Mouse (Mus musculus) kidney, postnatal 0 days (tissue): Measurements from ENCODE around the gene Eipr1. TPM values are rescaled to one million over a fixed set of nuclear protein-coding genes. Genes with fewer than 3 reads are reported as not detected.

ENCODE experiments used
- ATAC-seq: fragments of 200-750 bp; cut with Nextera tagmentation; replicated peaks from 2 replicates; pipeline ENCODE4 v1.8.0; 2017; ENCODE audit warnings: low read depth, moderate number of reproducible peaks, moderate TSS enrichment, moderate library complexity; ENCODE audit not compliant: low FRiP score
- DNase-seq: peaks from one replicate; pipeline ENCODE4 v3.0.0-alpha.2; 2016; ENCODE audit warnings: low spot score
- H3K27ac ChIP-seq: fragments of 300-500 bp; sonication (generic); 2 replicates; pipeline ENCODE4 v1.5.1; 2014; ENCODE audit warnings: mild to moderate bottlenecking
- H3K27me3 ChIP-seq: fragments of 300-500 bp; sonication (generic); 2 replicates; pipeline ENCODE4 v1.6.1; 2014; ENCODE audit warnings: low read length, mixed read lengths; ENCODE audit not compliant: insufficient read depth
- H3K36me3 ChIP-seq: fragments of 300-500 bp; sonication (generic); 2 replicates; pipeline ENCODE4 v1.6.1; 2014; ENCODE audit warnings: low read length, mixed read lengths; ENCODE audit not compliant: insufficient read depth
- H3K4me1 ChIP-seq: fragments of 300-500 bp; sonication (generic); replicated peaks from 2 replicates; pipeline ENCODE4 v1.6.1; 2014; ENCODE audit warnings: antibody characterized with exemption, low read length, mixed read lengths; ENCODE audit not compliant: insufficient read depth
- H3K4me2 ChIP-seq: fragments of 300-500 bp; sonication (generic); 2 replicates; pipeline ENCODE4 v1.6.1; 2014; ENCODE audit warnings: mild to moderate bottlenecking, low read length, moderate library complexity, mixed read lengths
- H3K4me3 ChIP-seq: fragments of 300-500 bp; sonication (generic); replicated peaks from 2 replicates; pipeline ENCODE4 v1.5.1; 2014; ENCODE audit warnings: low read depth, low read length
- H3K9ac ChIP-seq: fragments of 300-500 bp; sonication (generic); 2 replicates; pipeline ENCODE4 v1.6.1; 2014; ENCODE audit warnings: low read depth, low read length
- H3K9me3 ChIP-seq: fragments of 300-500 bp; sonication (generic); replicated peaks from 2 replicates; pipeline ENCODE4 v1.6.1; 2016; ENCODE audit warnings: low read length, inconsistent platforms, mixed read lengths
- CTCF ChIP-seq: IDR thresholded peaks from 2 replicates; pipeline ENCODE4 v1.5.1; 2016; ENCODE audit warnings: antibody characterized with exemption, low read depth, mild to moderate bottlenecking, moderate library complexity
- WGBS: fragments of 180-500 bp; shearing (Covaris S2); extraction: QIAGEN DNeasy Blood & Tissue Kit; methylation state at CpG from one replicate; pipeline ENCODE4 v1.1.7; 2014; 5-methylcytosine and 5-hydroxymethylcytosine counted together
- polyA plus RNA-seq: library from polyadenylated mRNA; unstranded; fragments of >200 nt; fragmentation: Nextera tagmentation; extraction: Ambion mirVana; gene quantifications from 2 replicates; pipeline ENCODE4 v1.2.1, GENCODE M21; 2015

The Eipr1 gene
- polyA plus RNA-seq, 1 experiment from 2014 or later: 35.3 TPM

DNA sequence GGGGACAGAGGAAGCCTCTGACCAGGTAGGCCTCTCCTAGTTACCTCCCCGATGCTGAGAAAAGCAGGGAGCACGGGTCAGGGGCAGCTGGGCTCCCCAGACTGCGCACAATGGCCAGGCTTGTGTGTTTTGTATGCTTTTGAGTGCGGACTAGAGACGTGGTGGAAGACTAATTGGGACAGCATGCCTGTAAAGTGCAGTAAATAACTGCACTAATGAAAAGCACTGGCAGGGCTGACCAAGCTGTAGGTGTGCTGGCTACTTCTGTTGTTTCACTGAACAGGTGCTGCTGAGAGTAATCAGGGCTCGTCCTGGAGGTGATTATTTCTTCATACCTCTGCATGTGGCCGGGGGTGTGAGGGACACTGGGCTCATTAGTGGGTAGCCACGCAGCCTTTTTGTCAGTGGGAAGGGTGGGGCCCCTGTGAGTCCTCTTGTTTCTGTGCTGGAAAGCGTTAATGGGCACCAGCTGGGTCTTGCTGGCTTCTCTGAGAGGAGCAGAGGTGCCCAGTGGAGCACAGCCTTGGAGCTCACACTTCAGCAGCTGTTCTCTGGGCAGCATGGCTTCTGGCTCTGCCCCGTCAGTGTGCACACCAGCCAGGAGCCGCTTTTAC, 48.3 kb downstream of the Eipr1 start:
- ATAC-seq (peak; percentile 57; the same call in 1 of the 2 replicates), DNase-seq (no peak)
- Histone ChIP-seq H3K27me3 (no peaks in the 10 kb centered on the region), H3K4me1 (peaks cover 7% of the 10 kb centered on the region; the same call in 1 of the 2 replicates), H3K9me3 (no peaks in the 10 kb centered on the region; the same call in 1 of the 2 replicates), H3K4me3 (no peak overlapping the region), H3K4me2 (no peak overlapping the region), H3K36me3 (no peaks in the 10 kb centered on the region), H3K27ac (no peak overlapping the region), H3K9ac (no peak overlapping the region)
- no peak for TF ChIP-seq CTCF
- WGBS: 56% methylated on average over 11 of the region's 11 CpGs

DNA sequence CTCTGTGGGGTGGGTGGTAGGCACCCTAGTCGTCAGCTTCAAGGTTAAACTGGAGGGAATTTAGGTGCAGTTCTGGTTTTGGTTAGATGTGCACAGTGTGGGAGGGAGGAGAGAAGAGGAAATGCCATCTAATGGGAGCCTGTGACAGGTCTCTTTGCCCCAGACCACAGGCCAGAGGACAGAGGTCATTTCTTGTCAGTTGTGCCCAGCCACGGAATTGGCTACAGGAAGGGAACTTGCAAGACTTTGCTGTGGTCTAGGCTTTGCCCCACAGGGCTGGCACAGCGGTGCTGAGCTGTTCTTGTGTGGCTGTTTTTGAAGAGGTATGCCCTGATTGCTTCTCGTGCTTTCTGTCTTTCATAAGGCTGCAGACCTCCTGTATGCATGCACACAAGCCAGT, 48.8 kb downstream of the Eipr1 start:
- DNase-seq: no peak
- Histone ChIP-seq H3K4me1 (peaks cover 9% of the 10 kb centered on the region; the same call in 1 of the 2 replicates), H3K27me3 (no peaks in the 10 kb centered on the region), H3K9me3 (no peaks in the 10 kb centered on the region; the same call in 1 of the 2 replicates), H3K9ac (no peak overlapping the region), H3K27ac (no peak overlapping the region), H3K4me3 (no peak overlapping the region), H3K36me3 (no peaks in the 10 kb centered on the region), H3K4me2 (no peak overlapping the region)
- ATAC-seq: no peak
- WGBS: 48% methylated on average over 4 of the region's 4 CpGs
- TF ChIP-seq CTCF: no peak

DNA sequence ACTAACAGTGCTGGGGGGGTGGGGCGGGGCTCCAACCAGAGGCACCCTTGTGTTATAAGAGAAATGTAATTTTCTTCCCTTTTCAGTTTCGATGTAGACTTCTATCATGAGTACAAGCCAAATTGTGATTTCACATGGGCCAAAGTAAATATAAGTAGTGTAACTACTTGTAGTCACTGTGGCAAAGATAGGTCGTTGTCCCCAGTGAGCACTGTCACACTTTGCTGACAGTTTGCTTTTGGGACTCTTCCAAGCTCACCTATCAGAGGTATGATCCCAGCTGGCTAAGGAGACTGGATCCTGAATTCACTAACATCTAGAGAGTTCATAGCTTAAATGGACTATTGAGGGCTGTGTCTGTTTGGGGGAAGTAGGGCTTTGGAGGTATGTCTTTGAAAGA, 49.3 kb downstream of the Eipr1 start:
- no peak overlapping the region for H3K27ac ChIP-seq
- no peak for TF ChIP-seq CTCF

DNA sequence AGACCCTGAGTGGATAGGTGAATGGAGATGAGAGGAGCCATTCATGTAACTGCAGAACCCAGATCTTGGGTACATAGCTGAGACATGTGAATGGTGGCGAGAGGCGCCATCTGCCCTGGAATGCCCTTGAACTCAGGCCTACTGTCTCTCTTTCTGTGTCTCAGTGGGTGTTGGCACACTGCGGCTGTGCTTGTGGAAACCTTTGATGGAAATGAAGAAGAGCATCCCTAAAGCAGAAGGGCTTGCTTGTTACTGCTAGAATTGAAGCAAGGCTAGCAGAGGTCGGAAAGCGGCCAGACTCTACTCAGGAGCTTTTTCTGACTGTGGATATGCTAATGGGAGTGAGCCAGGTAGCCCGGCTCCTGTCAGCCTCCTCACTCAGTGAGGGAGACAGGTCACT, 50.1 kb downstream of the Eipr1 start:
- Histone ChIP-seq H3K27ac (no peak overlapping the region), H3K4me1 (peaks cover 9% of the 10 kb centered on the region; the same call in 1 of the 2 replicates), H3K9ac (no peak overlapping the region), H3K4me2 (no peak overlapping the region), H3K4me3 (no peak overlapping the region), H3K9me3 (no peaks in the 10 kb centered on the region; the same call in 1 of the 2 replicates), H3K27me3 (no peaks in the 10 kb centered on the region), H3K36me3 (no peaks in the 10 kb centered on the region)
- DNase-seq (no peak), ATAC-seq (no peak)
- 93% methylated on average over 6 of the region's 6 CpGs for WGBS
- TF ChIP-seq CTCF: no peak

More for the DNA sequence above, 49.3 kb downstream of the Eipr1 start:
- no peak overlapping the region for H3K4me2 ChIP-seq
- no peaks in the 10 kb centered on the region; the same call in 1 of the 2 replicates for H3K9me3 ChIP-seq
- peaks cover 9% of the 10 kb centered on the region; the same call in 1 of the 2 replicates for H3K4me1 ChIP-seq
- H3K9ac ChIP-seq: no peak overlapping the region
- no peaks in the 10 kb centered on the region for H3K27me3 ChIP-seq
- WGBS: 77% methylated on average over 3 of the region's 3 CpGs
- H3K36me3 ChIP-seq: no peaks in the 10 kb centered on the region
- ATAC-seq: no peak
- DNase-seq: no peak
- no peak overlapping the region for H3K4me3 ChIP-seq

DNA sequence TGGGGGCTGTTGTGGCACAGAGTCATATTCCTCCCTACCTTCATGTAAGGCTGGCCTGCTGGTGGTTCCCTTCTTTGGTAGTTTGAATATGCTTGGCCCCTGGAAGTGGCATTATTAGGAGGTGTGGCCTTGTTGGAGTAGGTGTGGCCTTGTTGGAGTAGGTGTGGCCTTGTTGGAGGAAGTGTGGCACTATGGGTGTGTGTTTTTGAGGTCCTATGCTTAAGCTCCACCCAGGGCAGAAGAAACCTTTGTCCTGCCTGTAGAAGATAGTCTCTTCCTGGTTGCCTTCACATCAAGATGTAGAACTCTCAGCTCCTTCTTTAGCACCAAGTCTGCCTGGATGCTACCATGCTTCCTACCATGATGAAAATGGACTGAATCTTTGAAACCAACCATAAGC, 51.4 kb downstream of the Eipr1 start:
- Histone ChIP-seq H3K27me3 (no peaks in the 10 kb centered on the region), H3K27ac (no peak overlapping the region), H3K9me3 (no peaks in the 10 kb centered on the region; the same call in 1 of the 2 replicates), H3K4me1 (peaks cover 9% of the 10 kb centered on the region; the same call in 1 of the 2 replicates), H3K4me2 (no peak overlapping the region), H3K9ac (no peak overlapping the region), H3K4me3 (no peak overlapping the region), H3K36me3 (no peaks in the 10 kb centered on the region)
- no peak for TF ChIP-seq CTCF
- DNase-seq (no peak), ATAC-seq (no peak)

DNA sequence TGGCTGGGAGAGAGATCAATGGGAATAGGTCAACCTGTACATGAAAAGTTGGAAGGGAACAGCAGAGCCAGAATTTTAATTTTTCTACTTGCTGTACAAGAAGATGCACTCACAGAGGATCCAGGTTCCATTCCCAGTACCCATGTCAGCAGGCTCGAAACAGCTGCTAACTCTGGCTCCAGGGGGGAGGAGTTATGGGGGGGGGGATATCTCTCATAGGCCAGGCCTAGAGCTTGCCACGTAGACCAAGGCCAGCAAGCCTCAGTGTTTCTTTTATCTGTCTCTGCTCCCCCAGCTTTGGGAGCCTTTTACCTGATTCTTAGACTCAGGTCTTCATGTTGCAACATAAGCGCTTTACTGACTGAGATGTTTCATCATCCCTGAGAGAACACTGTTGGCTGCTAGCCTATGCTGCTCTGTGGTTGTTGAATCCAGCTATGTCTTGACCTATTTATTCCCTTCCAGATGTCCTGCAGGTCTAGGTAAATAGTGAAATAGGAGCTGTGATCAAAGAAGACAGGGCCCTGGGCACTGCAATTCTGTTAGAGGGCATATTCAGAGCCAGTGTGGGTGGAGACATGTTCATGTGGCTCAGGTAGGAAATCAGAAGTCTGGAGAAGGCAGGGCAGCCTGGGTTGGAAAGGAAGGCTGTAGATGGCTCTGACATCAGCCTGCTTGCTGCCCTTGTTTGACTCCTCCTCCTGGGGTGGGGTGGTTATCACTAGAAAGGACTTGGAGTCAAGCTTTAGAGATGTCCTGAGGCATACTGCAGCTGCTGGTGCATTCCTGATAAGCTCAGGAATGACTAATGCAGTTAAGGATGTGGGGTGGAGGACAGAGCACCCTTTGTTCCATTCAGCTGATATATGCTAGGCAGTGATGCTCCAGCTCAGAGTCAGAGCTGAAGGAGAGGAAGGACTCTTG, 53.2 kb downstream of the Eipr1 start:
- Histone ChIP-seq H3K27ac (no peak overlapping the region), H3K27me3 (no peaks in the 10 kb centered on the region), H3K9me3 (no peaks in the 10 kb centered on the region), H3K36me3 (no peaks in the 10 kb centered on the region), H3K4me3 (no peak overlapping the region), H3K4me1 (peaks cover 10% of the 10 kb centered on the region; the same call in 1 of the 2 replicates), H3K9ac (no peak overlapping the region), H3K4me2 (no peak overlapping the region)
- DNase-seq (no peak), ATAC-seq (no peak)
- TF ChIP-seq CTCF: no peak
- WGBS: 76% methylated on average over 3 of the region's 3 CpGs
